9 mouse cellular contexts compared by ENCODE assay signal in the genomic region with DNA sequence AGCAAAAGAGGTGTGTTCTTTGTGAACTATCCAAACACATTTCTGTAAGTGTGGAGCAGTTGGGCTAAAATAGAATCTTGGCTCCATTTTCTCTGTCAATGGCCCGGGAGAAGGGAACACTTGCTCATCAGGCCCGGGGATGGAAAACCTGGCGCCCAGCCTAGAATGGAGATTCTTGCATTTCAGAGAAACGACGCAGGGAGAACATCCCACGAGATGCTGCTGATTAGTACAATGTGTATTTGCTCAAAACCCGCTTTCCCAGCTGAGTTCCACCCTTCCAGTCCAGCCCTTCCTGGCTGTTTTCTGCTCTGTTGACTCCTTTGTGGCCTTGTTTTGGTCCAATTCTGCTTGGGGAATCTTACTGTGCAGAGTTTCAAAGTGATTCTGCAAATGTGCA.
DNase-seq lines count a peak whose midpoint lies in the region; ATAC-seq and TF ChIP-seq lines count a peak whose summit lies in the region.
"Had no signal": no experiment of that assay in that cellular context is flagged by ENCODE, and none has a peak within 500 bp of the region (broad histone marks: within the 10 kb centered on the region; RNA-seq: fewer than 3 reads in every experiment).

No protein-coding gene starts in this region.

- peak; percentile 71 to 77 for DNase-seq in heart, adult 2 months
- no peak for DNase-seq in heart, embryonic 10.5 days (ENCODE audit: low spot score)
- DNase-seq in cerebellum, adult 8-10 months = peak; percentile 3
- peak; percentile 81 to 84 for DNase-seq in gastrocnemius, adult 8-10 months (ENCODE audit: low spot score in 2 of 2)
- DNase-seq in kidney, postnatal 4 days = peak; percentile 77 to 79
- DNase-seq in lung, postnatal 14 days = peak; percentile 66
- DNase-seq in stomach, postnatal 0 days (ENCODE audit: low spot score) = peak; percentile 44

- 0 out of 2 replicates have a peak, but pooled peaks have one; percentile 24 for TF ChIP-seq EP300 in heart, adult 2 months (IDR thresholded peaks at IDR 0.05; ENCODE audit: insufficient read depth, low read depth, low read length)
- no peak for TF ChIP-seq EP300 in stomach, postnatal 0 days (optimal IDR thresholded peaks at IDR 0.05)

- H3K9ac ChIP-seq in heart, adult 2 months (ENCODE audit: low read depth, low read length) = no peak overlapping the region
- H3K9ac ChIP-seq in stomach, postnatal 0 days (ENCODE audit: low read length) = no peak overlapping the region
- no peak overlapping the region for H3K9ac ChIP-seq in liver, embryonic 12.5 days

- H3K27ac ChIP-seq in heart, adult 2 months = peak overlapping the region; percentile 3; the same call in 1 of the 2 replicates
- H3K27ac ChIP-seq in heart, embryonic 10.5 days = no peak overlapping the region
- no peak overlapping the region for H3K27ac ChIP-seq in stomach, postnatal 0 days (replicated peaks)
- no peak overlapping the region for H3K27ac ChIP-seq in liver, embryonic 12.5 days

- H3K4me2 ChIP-seq in stomach, postnatal 0 days (replicated peaks; ENCODE audit: low read depth) = no peak overlapping the region
- no peak overlapping the region for H3K4me2 ChIP-seq in liver, embryonic 12.5 days

- intact Hi-C loops in heart, adult 2 months (cut with DNase I) = no loop called here

- H3K9me3 ChIP-seq in heart, embryonic 10.5 days = no peaks in the 10 kb centered on the region
- H3K9me3 ChIP-seq in stomach, postnatal 0 days (ENCODE audit: control insufficient read depth, low read length) = no peaks in the 10 kb centered on the region
- H3K9me3 ChIP-seq in liver, embryonic 12.5 days (replicated peaks) = no peaks in the 10 kb centered on the region

- no peak for TF ChIP-seq CTCF in heart, adult 2 months (IDR thresholded peaks at IDR 0.05)
- TF ChIP-seq CTCF in stomach, postnatal 0 days (IDR thresholded peaks at IDR 0.05; ENCODE audit: low read depth) = no peak

- 14% methylated on average over 7 of the region's 7 CpGs for WGBS in heart, adult 2 months
- 74% methylated on average over 7 of the region's 7 CpGs for WGBS in heart, embryonic 10.5 days
- 22% methylated on average over 7 of the region's 7 CpGs for WGBS in stomach, postnatal 0 days
- WGBS in liver, embryonic 12.5 days (ENCODE audit: insufficient replicate concordance) = 84% methylated on average over 7 of the region's 7 CpGs

- no peak for ATAC-seq in stomach, postnatal 0 days (ENCODE audit: low FRiP score, low TSS enrichment)
- no peak for ATAC-seq in liver, embryonic 12.5 days

- peaks cover 5% of the 10 kb centered on the region for H3K4me1 ChIP-seq in heart, adult 2 months (ENCODE audit: control insufficient read depth, insufficient read depth, low read length)
- H3K4me1 ChIP-seq in heart, embryonic 10.5 days = no peaks in the 10 kb centered on the region
- no peaks in the 10 kb centered on the region for H3K4me1 ChIP-seq in stomach, postnatal 0 days (replicated peaks; ENCODE audit: control insufficient read depth, insufficient read depth)
- H3K4me1 ChIP-seq in liver, embryonic 12.5 days = no peaks in the 10 kb centered on the region

- H3K36me3 ChIP-seq in heart, adult 2 months (ENCODE audit: control insufficient read depth, insufficient read depth, low read length) = 0 out of 2 replicates have a peak, but pooled peaks cover 3% of the 10 kb centered on the region
- no peaks in the 10 kb centered on the region for H3K36me3 ChIP-seq in heart, embryonic 10.5 days
- no peaks in the 10 kb centered on the region for H3K36me3 ChIP-seq in stomach, postnatal 0 days (ENCODE audit: control insufficient read depth, insufficient read depth, low read length)
- no peaks in the 10 kb centered on the region for H3K36me3 ChIP-seq in liver, embryonic 12.5 days

- H3K27me3 ChIP-seq in heart, adult 2 months (ENCODE audit: control insufficient read depth, insufficient read depth, low read length) = no peaks in the 10 kb centered on the region
- H3K27me3 ChIP-seq in heart, embryonic 10.5 days (ENCODE audit: insufficient read depth, poor library complexity, severe bottlenecking) = no peaks in the 10 kb centered on the region
- H3K27me3 ChIP-seq in stomach, postnatal 0 days (ENCODE audit: control insufficient read depth, insufficient read depth, low read length) = no peaks in the 10 kb centered on the region
- no peaks in the 10 kb centered on the region for H3K27me3 ChIP-seq in liver, embryonic 12.5 days (replicated peaks)

- no peak overlapping the region for H3K4me3 ChIP-seq in heart, adult 2 months
- no peak overlapping the region for H3K4me3 ChIP-seq in heart, embryonic 10.5 days
- no peak overlapping the region for H3K4me3 ChIP-seq in stomach, postnatal 0 days (ENCODE audit: low read depth, low read length)
- H3K4me3 ChIP-seq in liver, embryonic 12.5 days = no peak overlapping the region
- H3K4me3 ChIP-seq: erythroblast, embryonic 14.5 days had no signal

- no peaks in the 10 kb centered on the region for H3K79me2 ChIP-seq in heart, adult 2 months (replicated peaks; ENCODE audit: control insufficient read depth, insufficient read depth, low read length)

- TF ChIP-seq POLR2A in heart, adult 2 months (IDR thresholded peaks at IDR 0.05; ENCODE audit: insufficient read depth, low read depth, low read length) = no peak
